Mouse (Mus musculus): ENCODE measurements around the gene Hdac2.

Hdac2 gene

DNA sequence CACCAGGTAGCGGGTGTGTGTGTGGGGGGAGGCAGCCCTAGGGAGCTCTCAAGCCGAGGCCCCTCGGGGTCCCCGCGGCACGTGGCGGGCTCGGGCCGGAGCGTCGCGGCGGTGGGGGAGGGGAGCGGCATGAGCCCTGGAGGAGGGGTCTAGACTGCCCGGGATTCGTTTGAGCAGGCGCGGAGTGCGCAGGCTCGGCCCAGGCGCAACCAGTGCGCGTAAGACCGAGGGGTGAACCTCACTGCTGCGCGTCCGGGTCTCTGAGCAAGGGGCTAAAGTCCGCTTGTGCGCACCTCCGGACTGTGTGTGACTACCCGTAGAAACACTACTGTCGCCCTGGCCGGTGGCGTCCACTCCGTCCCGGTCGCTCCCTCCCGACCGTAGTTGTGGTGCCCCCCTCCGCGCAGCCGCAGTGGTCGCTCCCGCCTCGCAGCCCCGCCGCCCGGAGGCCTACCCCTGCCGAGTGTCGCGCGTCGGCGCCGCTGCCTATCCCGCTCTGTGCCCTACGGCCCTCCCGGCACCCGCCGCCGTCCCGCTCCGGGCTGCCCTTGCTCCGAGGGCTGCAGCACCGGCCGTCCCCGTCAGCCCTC is at the start of gene Hdac2:
TSS of gene Hdac2 (plus strand) at position 459 of the 590 bp plus-strand sequence.
- CTCF ChIA-PET, result interaction anchor here (0.7 kb wide), 1 partner anchor 171 kb away, joined by 3 read pairs; no protein-coding TSS in a partner anchor

DNA sequence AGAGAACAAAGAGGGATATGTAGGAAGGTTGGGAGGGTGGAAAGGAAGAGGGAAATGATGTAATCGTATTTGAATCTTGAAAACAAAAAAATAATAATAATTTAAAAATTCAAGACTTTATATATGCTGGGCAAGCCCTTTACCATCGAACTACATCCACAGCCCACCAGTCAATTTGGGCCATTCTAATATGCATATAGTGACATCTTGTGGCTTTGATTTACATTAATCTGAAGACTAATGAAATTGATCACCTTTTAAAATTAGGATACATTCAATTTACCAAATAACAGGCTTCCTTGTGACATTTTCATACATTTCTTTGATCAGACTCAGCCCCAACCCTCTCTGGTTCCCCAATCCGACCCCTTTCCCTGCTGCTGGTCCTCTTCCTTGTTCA is 46.1 kb upstream of the Hdac2 start:
- CTCF ChIA-PET, result no interaction called here

DNA sequence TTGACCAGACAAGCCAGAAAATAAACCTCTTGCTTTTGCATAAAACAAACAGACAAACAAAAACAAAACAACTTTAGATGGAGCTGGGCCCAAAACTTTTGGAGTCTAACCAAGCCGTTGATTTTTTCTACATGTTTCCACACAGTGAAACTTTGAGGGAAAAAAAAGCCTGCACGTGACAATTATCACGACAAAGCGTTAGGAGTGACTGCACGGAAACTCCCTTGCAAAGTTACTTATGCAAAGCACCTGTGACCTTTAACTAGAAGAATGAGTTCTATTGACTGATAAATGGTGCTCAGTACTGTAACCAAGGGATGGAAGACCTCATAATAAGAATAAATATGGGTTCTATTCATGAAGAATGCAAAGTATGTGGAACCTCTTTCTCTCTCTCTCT is 38.5 kb upstream of the Hdac2 start:
- CTCF ChIA-PET, result no interaction called here

DNA sequence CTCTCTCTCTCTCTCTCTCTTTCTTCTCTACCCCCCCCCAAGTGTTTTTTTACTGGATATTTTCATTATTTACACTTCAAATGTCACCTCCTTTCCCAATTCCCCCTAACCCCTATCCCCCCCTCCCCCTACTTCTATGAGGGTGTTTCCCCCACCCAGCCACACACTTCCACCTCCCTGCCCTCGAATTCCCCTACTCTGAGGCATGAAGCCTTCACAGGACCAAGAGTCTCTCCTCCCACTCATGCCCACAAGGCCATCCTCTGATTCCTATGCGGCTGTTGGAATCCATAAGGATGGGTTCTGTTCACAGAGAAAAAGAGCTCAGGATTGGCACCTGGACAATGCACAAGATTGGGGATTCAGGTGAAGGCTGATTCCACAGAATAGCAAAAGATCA is 38.1 kb upstream of the Hdac2 start:
- CTCF ChIA-PET, result no interaction called here

DNA sequence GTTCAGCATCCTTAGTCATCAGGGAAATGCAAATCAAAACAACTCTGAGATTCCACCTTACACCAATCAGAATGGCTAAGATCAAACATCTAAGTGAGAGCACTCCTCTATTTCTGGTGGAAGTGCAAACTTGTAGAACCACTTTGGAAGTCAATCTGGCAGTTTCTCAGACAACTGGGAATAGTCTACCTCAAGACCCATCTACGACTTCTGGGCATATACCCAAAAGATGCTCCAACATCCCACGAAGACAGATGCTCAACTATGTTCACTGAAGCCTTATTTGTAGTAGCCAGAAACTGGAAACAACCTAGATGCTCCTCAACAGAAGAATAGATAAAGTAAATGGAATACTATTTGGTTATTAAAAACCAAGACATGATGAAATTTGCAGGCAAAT is 22.6 kb upstream of the Hdac2 start:
- CTCF ChIA-PET, result no interaction called here

DNA sequence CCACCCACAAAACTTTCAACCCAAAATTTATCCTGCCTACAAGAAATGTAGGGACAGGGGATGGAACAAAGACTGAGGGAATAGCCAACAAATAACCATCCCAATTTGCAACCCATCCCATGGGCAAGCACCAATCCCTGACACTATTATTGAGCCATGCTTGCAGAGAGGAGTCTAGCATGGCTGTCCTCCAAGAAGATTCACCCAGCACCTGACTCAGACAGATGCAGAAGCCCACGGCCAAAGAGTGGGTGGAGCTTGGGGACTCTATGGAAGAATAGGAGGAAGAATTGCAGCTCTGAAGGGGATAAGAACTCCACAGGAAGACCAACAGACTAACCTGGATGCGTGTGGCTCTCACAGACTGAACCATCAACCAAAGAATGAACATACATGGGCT is 21.7 kb upstream of the Hdac2 start:
- CTCF ChIA-PET, result no interaction called here

DNA sequence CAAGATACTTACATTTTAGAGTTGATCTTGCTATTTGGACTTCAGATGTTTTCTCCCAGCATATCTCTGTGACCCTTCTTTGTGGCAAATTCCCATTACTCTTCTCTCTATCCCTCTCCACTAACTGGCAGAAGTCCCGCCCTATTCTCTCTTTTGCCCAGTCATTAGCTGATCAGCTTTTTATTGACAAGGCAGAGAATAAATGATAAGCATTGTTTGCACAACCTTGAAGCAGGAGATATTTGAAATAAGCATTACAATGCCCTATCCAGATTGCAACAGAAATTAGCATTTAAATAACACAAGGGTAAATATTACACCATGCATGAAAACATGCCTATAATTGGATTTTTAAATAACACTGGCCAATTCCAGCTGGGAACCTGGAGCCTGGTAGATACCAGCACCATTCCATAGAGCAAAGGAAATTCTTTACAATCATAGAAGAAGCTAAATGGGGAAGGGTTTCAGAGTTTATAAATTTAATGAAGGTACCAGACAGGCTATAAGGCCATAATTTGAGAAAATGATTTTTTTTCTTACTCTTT is 14.7 kb upstream of the Hdac2 start:
- CTCF ChIA-PET, result no interaction called here

DNA sequence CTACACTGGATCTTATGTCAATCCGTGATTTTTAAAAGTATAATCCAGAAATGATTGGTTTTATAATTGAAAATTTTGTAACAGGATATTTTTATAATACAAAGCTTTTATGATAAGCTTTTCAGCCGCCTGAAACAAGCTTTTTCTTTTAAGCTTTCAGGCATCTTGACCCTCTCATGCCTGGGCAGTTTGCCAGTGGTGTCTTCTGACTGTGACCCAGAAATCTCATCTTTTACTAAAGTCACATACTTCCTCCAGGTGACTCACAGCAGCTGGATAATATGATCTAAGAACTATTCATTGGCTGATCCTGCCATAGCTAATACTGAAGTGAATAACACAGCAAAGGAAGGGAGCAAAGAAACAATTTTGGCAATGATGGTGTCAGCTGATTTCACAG is 9.9 kb upstream of the Hdac2 start:
- CTCF ChIA-PET, result no interaction called here

DNA sequence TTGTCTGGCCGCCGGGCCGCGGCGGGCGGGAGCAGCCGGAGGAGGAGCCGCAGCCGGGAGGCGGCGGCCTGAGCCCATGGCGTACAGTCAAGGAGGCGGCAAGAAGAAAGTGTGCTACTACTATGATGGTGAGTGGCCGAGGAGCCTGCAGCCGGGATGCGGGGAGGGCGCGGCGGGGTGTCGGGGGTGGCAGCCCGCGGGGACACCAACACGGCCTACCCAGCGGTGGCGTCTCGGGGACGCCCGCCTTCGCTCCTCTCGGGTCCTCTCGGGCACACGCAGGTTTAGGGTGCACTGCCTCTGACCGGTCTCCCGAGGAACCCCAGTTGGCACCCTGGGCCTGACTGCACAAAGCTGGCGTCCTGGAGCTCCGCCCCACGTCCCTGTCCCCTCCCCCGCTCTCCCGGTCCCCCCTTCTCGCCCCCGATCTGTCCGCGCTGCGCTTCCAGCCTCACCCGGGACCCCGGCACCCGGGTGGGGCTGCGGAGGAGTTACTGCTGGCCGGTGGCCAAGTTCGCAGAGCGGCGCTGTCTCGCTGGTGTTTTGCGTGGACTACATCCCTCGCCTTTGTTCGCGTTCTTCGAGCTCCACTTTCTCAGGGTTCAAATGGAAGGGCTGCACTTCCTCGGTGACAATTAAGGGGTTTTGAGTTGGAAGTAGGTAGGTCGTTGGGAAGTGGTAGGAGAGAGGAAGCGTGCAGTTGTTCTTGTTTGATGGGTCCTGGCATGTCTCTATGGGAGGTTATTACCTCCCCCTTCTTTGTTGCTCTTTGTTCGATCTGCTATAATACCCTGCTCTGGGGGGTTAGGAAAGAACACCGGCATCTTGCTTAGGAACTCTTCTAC is 554 bp downstream of the Hdac2 start:
- CTCF ChIA-PET, result interaction anchor here (0.7 kb wide), 1 partner anchor 170 kb away, joined by 3 read pairs; no protein-coding TSS in a partner anchor

DNA sequence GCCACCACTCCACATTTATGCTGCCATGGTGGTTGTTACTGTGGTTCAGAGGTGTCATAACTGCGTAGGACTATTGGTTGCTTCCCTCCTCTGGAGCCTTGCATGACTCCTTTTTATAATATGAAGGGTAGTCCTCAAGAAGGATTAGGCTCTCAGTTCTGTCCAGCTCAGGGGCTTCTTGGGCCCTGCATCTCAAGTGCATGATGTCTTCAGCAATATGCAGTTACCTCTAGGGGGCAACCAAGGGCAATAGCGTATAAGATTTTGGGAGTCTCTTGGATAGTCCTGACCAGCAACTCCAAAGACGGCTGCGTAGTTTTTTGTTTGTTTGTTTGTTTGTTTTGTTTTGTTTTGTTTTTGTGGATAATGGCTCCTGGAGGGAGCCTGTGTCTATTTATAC is 7.5 kb downstream of the Hdac2 start:
- CTCF ChIA-PET, result no interaction called here

DNA sequence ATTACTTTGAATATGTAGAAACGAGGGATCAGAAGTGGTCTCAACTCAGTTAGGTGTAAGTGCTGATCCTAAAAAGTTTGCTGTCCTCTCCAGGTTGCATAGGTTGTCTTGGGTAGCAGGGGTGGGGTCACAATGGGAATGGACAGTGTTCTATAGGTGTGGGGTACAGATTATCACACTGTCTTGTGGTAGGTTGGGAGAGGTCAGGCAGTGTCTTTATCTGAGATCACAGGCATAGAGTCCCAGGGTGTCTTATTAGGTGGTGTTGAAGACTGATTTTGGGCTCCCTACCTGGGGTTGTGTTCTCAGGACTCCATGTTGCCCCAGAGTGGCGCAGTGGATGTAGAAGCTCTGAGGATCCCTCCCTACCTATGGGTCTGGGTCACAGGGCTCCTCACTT is 17.8 kb downstream of the Hdac2 start:
- CTCF ChIA-PET, result no interaction called here

DNA sequence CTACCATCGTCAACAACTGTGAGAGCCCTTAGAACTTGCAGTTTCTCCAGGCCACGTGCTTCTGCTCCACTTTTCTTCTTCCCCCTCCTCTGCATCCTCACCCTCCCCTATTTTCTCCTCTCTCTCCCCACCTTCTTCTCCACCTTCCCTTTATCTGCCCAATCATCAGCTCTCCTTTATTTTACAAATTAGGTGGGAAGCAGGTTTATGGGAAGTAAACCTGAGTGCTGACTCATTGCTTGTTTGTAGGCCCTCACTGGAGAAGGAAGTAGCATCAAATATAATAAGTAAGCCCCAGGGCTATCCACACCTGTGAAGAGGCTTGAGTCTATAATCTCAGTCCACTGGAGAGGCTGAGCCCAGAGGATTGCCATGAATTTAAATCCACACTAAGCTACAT is 26.5 kb downstream of the Hdac2 start:
- CTCF ChIA-PET, result interaction anchor here (0.5 kb wide), 1 partner anchor 81 kb away, joined by 9 read pairs; no protein-coding TSS in a partner anchor

DNA sequence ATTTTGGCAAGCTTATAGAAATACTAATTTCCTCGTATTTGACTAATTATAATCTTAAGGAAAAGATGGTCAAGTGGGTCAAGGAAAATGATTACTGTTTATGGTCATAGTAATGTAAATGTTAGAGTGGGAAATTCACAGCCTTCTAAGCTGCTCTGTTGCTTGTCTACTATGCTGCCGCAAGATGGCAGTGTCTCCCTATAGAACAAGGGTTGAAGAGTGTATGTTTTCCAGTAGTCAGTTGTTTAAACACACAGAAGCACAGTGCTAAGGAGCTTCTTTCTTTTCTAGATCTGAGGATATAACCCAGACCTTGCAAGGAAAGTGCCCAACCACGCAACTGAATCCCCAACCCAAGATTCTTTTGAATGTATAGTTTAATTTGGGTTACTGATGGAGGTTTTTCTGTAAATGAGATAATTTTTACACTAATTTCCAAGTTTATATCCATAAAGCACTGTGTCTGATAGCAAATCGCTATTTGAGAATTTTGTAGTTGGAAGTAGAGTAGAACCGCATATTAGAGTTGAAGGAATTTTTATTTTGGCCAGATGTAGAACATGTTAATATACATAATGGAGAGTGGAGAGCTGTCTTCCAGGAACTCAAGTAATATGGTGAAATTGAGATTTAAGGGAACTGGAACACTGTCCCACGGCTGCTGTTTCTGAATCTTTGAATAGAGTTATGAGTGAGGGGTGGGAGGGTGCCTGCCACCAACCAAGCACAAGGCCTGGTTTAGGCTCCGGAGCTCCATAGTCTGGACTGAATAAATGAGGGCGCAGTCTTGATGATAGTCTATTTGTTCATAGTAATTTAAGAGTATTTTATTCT is 40.1 kb downstream of the Hdac2 start:
- CTCF ChIA-PET, result no interaction called here

DNA sequence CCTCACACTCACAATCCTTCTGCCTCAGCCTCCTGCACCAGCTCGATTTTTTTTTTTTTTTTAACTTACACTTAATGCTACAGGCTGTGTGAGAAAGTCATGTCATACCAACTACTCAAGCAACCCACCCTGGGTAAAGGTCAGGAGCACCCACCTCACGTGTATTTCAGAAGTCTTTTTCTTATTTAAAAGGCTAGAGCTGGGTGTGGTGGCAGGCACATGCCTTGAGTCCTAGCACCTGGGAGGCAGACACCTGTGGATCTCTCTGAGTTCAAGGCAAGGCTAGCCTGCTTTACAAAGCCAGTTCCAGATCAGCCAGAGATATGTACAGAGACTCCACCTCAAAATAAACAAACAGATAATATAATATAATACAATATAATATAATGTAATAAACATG is 41.4 kb downstream of the Hdac2 start:
- CTCF ChIA-PET, result interaction anchor here (0.6 kb wide), 2 partner anchors 965 to 1848 kb away, joined by 3 to 4 read pairs; no protein-coding TSS in a partner anchor

DNA sequence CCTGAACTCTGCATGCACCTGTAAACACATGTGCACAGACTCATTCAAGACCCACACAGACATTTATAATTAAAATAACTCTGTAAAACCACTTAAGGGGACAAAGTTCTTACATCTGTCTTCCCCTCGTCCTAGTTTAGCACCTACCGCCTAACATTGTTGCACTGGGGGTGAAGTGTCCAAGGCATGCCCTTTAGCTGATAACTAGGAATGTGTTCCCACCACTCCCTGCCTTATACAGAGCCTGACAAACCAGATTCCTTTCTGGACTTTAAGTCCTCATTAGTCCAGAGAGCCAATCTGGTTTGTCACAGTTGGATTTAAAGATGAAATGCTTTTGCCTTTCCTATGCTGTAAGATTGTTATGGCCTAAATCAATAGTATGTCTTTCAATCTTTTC is 41.9 kb downstream of the Hdac2 start:
- CTCF ChIA-PET, result no interaction called here

DNA sequence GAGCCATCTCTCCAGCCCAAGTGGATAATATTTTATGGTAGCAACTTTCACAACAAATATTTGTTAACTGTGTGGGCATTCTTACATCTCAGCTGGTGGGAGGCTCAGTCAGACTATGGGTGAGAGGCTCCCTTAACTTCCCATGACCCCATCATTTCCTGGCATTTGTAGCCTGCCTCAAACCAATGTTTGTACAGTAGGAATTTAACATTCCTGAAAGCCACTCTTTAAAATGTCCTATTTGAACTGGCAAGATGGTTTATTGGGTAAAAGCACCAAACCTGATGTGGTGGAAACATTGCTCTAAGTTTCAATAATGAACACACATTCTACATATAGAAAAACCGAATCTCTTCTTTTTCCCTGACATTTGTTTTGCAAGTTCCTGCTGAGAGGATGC is 50.0 kb downstream of the Hdac2 start:
- CTCF ChIA-PET, result no interaction called here

DNA sequence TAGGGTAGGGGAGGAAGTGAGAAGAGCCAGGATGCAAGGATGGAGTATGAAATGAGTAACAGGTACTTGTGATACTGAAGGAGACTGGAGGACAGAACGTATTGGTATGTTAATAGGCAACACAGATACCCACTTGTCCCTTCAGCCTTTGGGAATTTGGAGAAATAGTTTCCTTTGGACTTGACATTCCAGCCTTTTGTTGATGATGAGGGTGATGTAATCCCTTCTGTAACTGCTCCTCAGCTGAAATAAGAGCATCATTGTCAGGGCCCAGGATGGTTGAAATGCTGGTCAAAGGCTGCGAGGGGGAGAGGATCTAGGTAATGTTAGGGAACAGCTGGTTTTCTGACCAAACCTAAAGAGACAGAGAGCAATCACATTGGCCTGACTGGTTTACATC is 54.3 kb downstream of the Hdac2 start:
- CTCF ChIA-PET, result no interaction called here

DNA sequence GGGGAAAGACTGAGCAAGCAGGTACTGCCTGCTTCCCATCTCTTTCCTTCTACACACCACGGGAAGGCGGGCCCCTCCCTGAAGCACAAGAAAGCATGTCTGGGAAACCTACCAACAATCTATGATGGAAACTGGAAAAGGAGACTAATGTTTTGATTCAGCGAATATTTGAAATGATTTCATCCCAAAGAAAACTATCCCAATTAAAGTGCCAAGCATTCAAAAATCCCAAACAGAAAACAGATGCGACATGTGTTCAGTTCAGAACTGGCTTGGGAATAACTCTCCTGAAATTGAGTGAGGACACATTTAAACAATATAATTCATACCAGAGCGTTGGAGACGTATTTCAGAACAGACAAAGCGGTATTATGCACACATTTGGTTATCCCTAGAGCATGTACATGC is 60.8 kb downstream of the Hdac2 start:
- CTCF ChIA-PET, result no interaction called here

DNA sequence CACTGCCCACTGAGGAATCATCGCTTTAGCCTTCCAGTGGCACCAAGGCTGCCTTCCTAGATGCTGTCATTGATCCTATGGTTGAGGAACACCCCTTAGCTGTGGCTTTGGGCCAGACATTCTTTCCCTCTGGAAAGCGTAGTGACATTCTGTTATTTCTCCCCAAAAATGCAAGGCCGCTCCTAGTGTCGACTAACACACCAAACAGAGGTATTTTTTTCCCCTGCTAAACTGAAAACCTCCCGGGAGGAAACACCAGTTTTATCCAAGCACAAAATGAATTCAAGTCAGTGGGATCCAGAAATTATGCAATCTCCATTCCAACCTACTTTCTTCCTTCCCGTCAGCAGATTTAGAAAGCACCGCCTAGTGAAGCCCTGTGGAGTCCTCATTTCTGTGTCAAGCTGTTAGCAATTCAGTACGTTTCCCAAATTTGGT is 73.3 kb downstream of the Hdac2 start:
- CTCF ChIA-PET, result no interaction called here

Data from spleen, embryonic (tissue).